Mouse (Mus musculus) gastrocnemius, postnatal 10 days (tissue): ENCODE data around the gene Txn2. TPM values are rescaled to one million over a fixed set of nuclear protein-coding genes. Genes with fewer than 3 reads are reported as not detected.

Experiments used
- DNase-seq: peaks from one replicate; pipeline ENCODE4 v3.0.0; 2021; ENCODE audit warnings: mixed read lengths
- total RNA-seq, 2 experiments: library from RNA; stranded (reverse); gene quantifications; 2 replicates each; pipeline ENCODE4 v1.2.3; 2021

Gene Txn2
- total RNA-seq, 2 experiments from 2014 or later, result 198 to 232 TPM

- DNase-seq, result no peak
Observed at GRCm38 (mm10) chr15:77907646-77908518, 20.9 kb downstream of the Txn2 start.

- DNase-seq, result no peak
Observed at GRCm38 (mm10) chr15:77906545-77906944, 22.3 kb downstream of the Txn2 start.

- DNase-seq, result no peak
Observed at GRCm38 (mm10) chr15:77906081-77906480, 22.7 kb downstream of the Txn2 start.

GRCm38 (mm10) chr15:77905275-77905970, 23.4 kb downstream of the Txn2 start:
- DNase-seq, result peak; percentile 64

GRCm38 (mm10) chr15:77904363-77904892, 24.4 kb downstream of the Txn2 start:
- no peak for DNase-seq

- no peak for DNase-seq
Observed at GRCm38 (mm10) chr15:77903176-77903575, 25.6 kb downstream of the Txn2 start.

GRCm38 (mm10) chr15:77894926-77895325, 33.9 kb downstream of the Txn2 start:
- no peak for DNase-seq

GRCm38 (mm10) chr15:77893292-77893691, 35.5 kb downstream of the Txn2 start:
- DNase-seq, result no peak

GRCm38 (mm10) chr15:77892420-77892819, 36.4 kb downstream of the Txn2 start:
- DNase-seq, result no peak

GRCm38 (mm10) chr15:77891766-77892165, 37.0 kb downstream of the Txn2 start:
- no peak for DNase-seq

- no peak for DNase-seq
Observed at GRCm38 (mm10) chr15:77889761-77890422, 38.9 kb downstream of the Txn2 start.

- no peak for DNase-seq
Observed at GRCm38 (mm10) chr15:77888286-77888685, 40.5 kb downstream of the Txn2 start.

- DNase-seq, result no peak
Observed at GRCm38 (mm10) chr15:77887093-77887488, 41.7 kb downstream of the Txn2 start.

- DNase-seq, result no peak
Observed at GRCm38 (mm10) chr15:77886369-77887092, 42.3 kb downstream of the Txn2 start.

- no peak for DNase-seq
Observed at GRCm38 (mm10) chr15:77885945-77886344, 42.9 kb downstream of the Txn2 start.

GRCm38 (mm10) chr15:77885159-77885558, 43.6 kb downstream of the Txn2 start:
- no peak for DNase-seq

- DNase-seq, result no peak
Observed at GRCm38 (mm10) chr15:77883697-77884010, 45.2 kb downstream of the Txn2 start.

GRCm38 (mm10) chr15:77882797-77883696, 45.8 kb downstream of the Txn2 start:
- DNase-seq, result peak; percentile 52

GRCm38 (mm10) chr15:77882297-77882696, 46.5 kb downstream of the Txn2 start:
- no peak for DNase-seq

GRCm38 (mm10) chr15:77881698-77882097, 47.1 kb downstream of the Txn2 start:
- DNase-seq, result no peak

- no peak for DNase-seq
Observed at GRCm38 (mm10) chr15:77880738-77881137, 48.1 kb downstream of the Txn2 start.
